Mouse (Mus musculus) heart, adult 18-20 months (tissue): ENCODE data around the gene Mamdc2. TPM values are rescaled to one million over a fixed set of nuclear protein-coding genes. Genes with fewer than 3 reads are reported as not detected.

ENCODE experiments used
- DNase-seq, 2 experiments: peaks; one replicate each; pipeline ENCODE4 v3.0.0; 2021 to 2022; ENCODE audit warnings: mixed read lengths in 1 of 2
- total RNA-seq, 2 experiments: library from RNA; stranded (reverse); gene quantifications; 2 replicates each; pipeline ENCODE4 v1.2.3; 2021

The Mamdc2 gene
- total RNA-seq, 2 experiments from 2014 or later, result 2.1 to 2.2 TPM

- no peak for DNase-seq
Measured at GRCm38 (mm10) chr19:23435731-23436130, 12.5 kb downstream of the Mamdc2 start.

- no peak for DNase-seq
Measured at GRCm38 (mm10) chr19:23434433-23434832, 13.8 kb downstream of the Mamdc2 start.

DNA sequence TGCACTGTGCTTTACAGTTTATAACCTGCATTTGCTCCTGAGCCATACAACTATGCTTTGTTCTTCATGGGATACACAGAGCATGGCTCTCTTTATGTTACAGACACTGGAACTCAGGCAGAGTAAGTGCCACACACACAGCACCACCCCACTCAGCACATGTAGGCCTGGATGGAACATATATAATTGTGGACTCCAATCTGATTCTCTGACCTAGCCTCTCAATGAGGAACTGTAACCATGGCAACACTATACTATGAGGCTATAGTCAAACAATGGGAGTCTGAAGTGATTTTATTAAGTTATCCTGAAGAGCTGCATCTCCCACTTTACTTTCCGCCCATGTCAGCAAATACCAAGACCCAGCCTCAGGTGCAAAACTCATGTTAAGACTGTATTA, 30.6 kb downstream of the Mamdc2 start:
- no peak for DNase-seq

DNA sequence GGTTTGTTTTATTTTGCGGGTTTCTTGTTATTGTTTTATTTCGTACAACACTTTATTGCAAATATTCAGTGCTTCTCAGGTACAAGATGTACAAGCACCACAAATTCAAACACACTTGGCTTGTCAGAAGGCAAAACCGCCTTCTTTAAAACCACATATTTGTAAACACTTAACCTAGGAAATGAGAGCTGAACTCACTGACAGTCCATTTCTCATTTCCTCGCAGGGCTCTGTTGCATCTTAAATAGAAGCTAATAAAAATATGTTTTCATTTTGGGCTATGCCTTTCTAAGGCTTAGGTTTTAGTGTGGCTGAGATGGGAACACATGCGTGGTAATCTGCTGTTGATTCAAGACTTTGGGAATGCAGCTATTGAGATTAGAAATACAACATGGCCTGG, 37.4 kb downstream of the Mamdc2 start:
- no peak for DNase-seq

DNA sequence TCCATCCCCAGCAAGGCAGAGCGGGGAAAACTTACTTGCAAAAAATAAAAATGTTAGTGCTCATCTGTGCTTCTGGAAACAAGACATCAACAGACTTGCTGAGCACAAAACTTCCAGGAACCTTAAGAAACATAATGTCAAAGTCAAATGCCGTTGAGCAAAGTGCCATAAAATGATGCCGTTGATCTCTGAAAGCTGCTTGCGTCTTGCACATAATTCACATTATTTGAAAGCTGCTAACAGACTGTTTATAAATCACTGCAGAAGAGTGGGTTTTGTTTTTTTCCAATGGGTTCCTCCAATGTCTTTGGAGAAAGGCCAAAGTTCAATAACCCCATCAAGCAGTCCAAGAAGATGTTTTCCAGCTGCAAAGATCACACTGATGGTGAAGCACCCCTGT, 37.9 kb downstream of the Mamdc2 start:
- DNase-seq, result no peak

GRCm38 (mm10) chr19:23401469-23402135, 46.6 kb downstream of the Mamdc2 start:
- DNase-seq, result peak in 1 of 2 experiments; percentile 12

GRCm38 (mm10) chr19:23400485-23400884, 47.8 kb downstream of the Mamdc2 start:
- DNase-seq, result peak; percentile 85 to 86

DNA sequence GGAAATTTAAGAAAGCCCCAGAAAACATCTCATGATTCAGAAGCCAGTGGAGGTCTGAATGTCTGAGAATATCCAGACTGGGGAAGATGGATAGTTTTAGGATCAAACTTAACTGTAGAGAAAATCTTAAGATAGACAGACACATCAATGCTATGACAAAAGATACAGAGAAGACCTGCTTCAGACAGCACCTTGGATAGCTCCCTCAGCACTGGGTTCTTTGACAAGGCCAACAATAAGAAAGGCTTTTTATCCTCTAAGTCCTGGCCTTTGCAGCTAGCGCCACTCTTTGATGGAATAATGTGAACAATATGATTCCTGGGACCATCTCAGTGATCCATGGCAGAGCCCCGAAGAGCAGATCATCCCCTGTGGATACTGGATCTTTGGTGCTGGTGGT, 52.3 kb downstream of the Mamdc2 start:
- no peak for DNase-seq

- no peak for DNase-seq
Measured at GRCm38 (mm10) chr19:23394597-23394996, 53.6 kb downstream of the Mamdc2 start.

- no peak for DNase-seq
Measured at GRCm38 (mm10) chr19:23388862-23389272, 59.4 kb downstream of the Mamdc2 start.

GRCm38 (mm10) chr19:23388083-23388861, 60.0 kb downstream of the Mamdc2 start:
- peak in 1 of 2 experiments; percentile 28 for DNase-seq

DNA sequence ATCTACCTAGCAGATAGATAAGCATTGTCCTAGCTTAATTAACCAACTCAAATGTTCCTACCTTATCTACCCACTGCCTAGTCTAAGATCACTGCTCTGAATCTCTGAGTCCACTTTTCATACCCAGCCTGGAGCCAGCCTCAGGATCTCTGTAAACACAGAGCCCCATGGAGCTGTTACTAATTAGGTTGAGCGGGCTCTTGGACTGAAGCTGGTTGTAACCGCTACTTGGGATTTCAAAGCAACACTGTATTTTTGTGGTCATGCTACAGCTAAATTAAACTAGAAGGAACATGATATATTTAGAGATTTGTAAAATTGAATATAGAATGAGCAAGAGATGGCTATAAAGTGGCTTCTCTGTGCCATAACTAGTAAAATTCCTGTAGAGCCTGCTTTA, 65.8 kb downstream of the Mamdc2 start:
- DNase-seq, result no peak

DNA sequence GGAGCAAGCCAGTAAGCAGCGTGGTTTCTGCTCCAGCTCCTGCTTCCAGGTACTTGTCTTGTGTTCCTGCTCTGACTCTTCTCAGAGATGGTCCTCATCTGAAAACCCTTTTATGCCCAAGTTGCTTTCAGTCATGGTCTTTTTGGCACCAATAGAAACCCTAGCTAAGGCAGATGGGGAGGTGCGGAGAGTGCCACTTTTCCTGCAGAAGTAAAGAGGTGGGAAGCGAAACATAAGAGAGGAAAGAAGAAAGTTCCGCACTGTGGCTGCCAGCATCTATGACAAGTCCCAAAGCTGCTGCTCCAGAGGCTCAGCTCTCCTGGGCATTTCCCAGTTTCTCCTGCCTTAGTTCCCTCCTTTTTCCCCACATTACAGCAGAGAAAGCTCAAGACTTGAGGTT, 67.3 kb downstream of the Mamdc2 start:
- no peak for DNase-seq

DNA sequence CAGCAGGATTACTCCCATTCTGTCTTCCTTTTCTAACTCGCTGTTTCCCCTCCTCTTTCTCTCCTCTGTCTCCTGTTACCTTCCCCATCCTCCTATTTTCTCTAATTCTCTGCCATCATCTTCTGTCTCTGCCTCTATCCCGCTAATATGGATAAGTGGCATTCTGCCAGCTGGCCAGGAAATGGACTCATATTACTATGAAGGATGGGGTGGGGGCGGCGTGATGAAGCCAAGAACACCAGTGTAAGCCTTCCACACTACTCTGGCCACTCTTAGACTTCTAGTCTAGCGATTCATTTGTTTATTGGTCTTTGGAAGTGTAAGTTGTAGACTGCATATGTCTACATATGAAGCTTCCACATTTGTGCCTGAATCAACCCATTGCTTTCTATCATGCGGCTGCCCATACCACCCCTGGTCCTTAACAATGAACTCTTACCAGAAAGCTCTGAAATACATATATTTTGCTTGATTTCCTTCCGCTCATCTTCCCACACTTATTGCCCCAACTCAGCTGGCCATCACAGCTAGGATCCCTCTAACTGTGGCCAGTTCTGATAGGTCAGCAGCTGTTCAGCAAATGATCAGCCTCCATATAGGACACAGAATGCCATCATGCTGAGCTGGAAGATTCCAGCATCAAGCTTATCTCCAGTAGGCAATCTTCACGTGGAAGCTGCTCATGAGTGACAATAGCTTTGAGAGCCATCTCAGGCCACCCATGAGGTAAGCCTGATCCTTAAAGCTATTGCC, 68.3 kb downstream of the Mamdc2 start:
- no peak for DNase-seq

DNA sequence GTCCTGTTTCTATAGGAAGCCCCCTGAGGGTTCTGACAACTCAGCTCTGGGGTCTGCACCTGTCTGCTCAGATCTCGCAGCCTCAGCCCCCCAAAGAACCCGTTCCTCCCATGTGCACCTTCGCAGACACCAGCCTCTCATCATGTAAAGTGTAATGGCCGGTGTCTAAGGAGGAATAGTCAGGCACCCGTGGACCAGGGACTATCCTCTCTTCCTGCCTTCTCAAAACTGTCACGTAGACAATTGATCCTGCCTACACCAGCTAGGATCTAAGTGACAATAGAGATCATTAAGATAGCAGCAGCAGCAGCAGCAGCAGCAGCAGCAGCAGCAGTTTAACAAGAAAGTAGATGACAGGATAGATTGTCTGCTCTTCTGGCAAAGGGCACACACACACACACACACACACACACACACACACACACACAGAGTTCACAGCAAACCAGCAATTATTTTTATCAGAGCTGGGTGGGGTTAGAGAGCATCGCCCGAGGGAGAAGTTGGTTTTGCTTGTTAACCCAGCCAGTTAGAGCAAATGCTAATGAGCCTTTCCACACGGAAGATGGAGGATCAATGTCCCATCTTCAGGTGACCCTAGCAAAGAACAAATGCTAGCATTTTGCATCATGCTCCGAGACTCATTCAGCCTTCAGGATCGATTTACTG, 71.6 kb downstream of the Mamdc2 start:
- no peak for DNase-seq

DNA sequence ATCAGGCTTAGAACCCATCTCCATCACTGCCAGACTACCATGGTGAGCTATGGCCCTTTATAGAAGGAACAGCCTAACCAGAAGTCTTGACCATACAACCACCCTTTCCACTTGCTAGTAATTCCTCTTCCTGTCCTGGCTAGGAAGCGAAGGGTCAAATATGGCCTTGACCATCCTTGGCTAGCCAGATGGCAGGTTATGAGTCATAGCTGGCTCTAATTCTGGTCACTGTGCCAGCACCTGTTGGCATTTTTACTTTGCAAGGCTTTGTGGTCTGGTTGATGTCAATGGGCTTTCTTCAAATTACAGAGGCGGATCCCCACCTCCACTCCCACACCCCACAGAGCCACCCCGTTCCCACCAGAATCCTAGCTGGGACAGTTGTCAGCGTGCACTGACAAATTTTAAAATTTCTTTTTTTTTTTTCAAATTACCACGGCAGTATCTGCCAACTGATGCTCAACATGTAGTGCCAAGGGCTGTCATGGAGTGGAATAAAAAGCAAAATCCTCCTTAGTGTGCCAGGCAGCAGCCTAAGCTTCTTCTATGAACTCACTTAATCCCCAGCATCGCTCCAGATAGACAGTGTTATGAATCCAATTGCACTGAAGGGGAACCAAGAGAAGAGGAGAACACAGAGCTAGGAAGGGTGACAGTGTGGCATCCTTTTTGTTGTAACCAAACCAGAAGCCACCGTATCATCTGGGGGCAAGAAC, 73.1 kb downstream of the Mamdc2 start:
- DNase-seq, result no peak

DNA sequence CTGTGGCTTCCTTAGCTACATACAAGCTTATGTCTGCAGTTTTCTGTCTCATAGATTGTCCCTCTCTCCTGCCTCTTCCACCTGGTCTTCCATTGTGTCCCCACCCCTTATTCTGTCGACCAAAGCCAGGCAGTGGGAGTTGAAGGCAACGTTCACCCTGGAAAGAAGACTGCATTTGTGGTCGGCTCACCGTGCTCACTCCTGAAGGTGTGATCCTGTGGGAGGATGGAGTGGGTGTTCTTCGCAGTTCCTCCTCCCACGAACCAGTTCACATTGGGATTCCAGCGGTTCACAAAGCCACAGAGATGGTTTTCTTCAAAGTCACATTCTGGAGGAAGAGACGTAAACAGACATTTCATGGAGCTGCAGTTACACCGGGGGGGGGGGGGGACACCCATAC, 74.5 kb downstream of the Mamdc2 start:
- DNase-seq, result no peak

DNA sequence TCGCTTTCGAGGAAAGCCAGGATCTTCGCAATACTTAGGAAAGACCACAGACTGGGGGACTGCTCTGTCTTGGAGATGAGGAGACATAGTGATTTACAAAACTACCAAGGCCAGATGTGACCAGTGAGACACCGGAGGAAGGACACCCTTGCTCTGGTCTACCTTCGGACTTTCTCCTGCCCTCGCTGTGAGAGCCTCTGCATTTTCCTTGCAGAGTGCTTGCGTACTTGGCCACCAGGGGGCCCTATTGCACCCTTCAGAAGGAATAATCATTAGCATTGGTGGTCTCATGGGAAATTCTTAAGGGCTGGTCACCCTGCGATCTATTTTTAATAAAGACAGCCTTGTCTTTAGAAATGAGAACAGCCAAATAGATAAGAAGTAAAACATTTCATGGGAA, 75.0 kb downstream of the Mamdc2 start:
- peak; percentile 59 to 89 for DNase-seq

- no peak for DNase-seq
Measured at GRCm38 (mm10) chr19:23369275-23369674, 79.0 kb downstream of the Mamdc2 start.

DNA sequence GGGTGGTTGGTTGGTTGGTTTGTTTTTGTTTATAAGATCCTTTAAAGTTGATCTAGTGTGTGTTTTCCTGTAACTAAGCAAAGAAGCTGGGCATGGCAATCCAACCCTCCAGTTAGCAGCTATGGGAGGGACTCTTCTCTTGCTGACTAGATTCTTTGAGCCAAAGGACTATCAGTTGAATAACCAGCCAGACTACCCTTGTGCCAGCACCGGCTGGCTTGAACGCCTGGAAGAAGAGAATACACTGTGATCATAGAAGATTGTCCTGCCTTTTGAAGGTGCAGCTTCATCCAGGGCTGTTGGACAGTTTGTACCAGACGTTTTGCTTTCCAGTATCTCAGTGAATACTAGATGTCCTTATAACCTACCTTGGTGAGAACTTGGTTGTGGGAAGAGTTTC, 86.2 kb downstream of the Mamdc2 start:
- no peak for DNase-seq

DNA sequence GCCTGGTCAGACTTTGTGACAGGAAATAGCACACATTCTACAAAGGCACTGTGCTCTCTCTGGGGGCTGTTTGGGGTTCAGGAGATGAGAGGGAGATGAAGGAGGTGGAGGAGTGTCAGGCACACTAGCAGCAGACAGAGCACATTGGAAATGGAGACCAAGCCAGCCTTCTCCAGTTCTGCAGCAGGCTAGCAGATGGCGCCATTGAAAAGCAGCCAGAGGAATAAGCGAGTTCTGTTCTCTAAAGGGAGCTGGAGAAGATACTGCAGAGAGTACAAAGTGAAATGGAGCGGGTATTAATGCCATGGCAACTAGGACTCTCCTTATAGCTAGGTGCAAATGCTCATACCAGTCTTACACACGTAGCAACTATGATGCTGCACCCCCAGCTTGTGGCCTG, 87.1 kb downstream of the Mamdc2 start:
- peak; percentile 47 to 51 for DNase-seq

GRCm38 (mm10) chr19:23360536-23360935, 87.7 kb downstream of the Mamdc2 start:
- no peak for DNase-seq
